8 mouse cellular contexts compared by ENCODE assay signal in the genomic region with DNA sequence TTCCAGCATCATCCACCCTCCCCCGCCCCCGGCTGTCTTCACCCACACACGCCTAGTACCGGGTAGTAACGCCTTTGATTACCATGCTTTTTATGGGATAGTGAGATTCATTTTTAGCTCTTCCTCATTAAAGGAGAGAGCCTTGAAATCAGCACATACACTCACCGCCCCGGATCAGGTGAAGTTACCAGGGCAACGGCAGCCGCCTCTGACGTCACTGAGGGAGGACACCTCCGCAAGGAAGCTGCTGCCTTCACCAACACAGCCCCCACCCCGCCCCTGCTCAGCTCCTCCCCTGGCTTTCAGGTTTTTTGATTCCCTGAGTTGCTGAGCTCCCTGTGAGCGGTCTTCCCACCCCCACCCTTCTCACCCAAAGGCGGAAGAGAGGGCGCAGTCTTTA.
A peak's percentile ranks its signal among the peaks of the same experiment; 100 is the strongest.
DNase-seq lines count a peak whose midpoint lies in the region; ATAC-seq and TF ChIP-seq lines count a peak whose summit lies in the region.

No protein-coding gene starts in this region.

- H3K36me3 ChIP-seq in heart, embryonic 12.5 days: no peaks in the 10 kb centered on the region
- no peaks in the 10 kb centered on the region for H3K36me3 ChIP-seq in forebrain, embryonic 10.5 days (replicated peaks)
- no peaks in the 10 kb centered on the region for H3K36me3 ChIP-seq in intestine, embryonic 15.5 days
- H3K36me3 ChIP-seq in limb, embryonic 14.5 days (ENCODE audit: control insufficient read depth, insufficient read depth, low read length): no peaks in the 10 kb centered on the region
- H3K36me3 ChIP-seq in neural tube, embryonic 15.5 days: no peaks in the 10 kb centered on the region

- 0 out of 2 replicates have a peak, but pooled peaks cover 2% of the 10 kb centered on the region for H3K9me3 ChIP-seq in heart, embryonic 12.5 days (replicated peaks)
- no peaks in the 10 kb centered on the region for H3K9me3 ChIP-seq in forebrain, embryonic 10.5 days
- H3K9me3 ChIP-seq in intestine, embryonic 15.5 days: no peaks in the 10 kb centered on the region
- H3K9me3 ChIP-seq in limb, embryonic 14.5 days (ENCODE audit: control insufficient read depth, low read length): no peaks in the 10 kb centered on the region
- no peaks in the 10 kb centered on the region for H3K9me3 ChIP-seq in neural tube, embryonic 15.5 days (replicated peaks)

- no peak for TF ChIP-seq POLR2A in limb, embryonic 14.5 days (IDR thresholded peaks at IDR 0.05; ENCODE audit: borderline replicate concordance, extremely low read depth, insufficient read depth, insufficient read length)

- H3K4me3 ChIP-seq in heart, embryonic 12.5 days: peak overlapping the region; percentile 11
- H3K4me3 ChIP-seq in forebrain, embryonic 10.5 days: peak overlapping the region; percentile 46
- H3K4me3 ChIP-seq in intestine, embryonic 15.5 days (replicated peaks): peak overlapping the region; percentile 18
- 0 out of 2 replicates have a peak overlapping the region, but pooled peaks have one; percentile 3 for H3K4me3 ChIP-seq in limb, embryonic 14.5 days (replicated peaks; ENCODE audit: low read length)
- H3K4me3 ChIP-seq in neural tube, embryonic 15.5 days (replicated peaks): peak overlapping the region; percentile 31

- no peaks in the 10 kb centered on the region for H3K27me3 ChIP-seq in heart, embryonic 12.5 days (replicated peaks)
- H3K27me3 ChIP-seq in forebrain, embryonic 10.5 days (ENCODE audit: poor library complexity, severe bottlenecking): no peaks in the 10 kb centered on the region
- no peaks in the 10 kb centered on the region for H3K27me3 ChIP-seq in intestine, embryonic 15.5 days (replicated peaks)
- H3K27me3 ChIP-seq in limb, embryonic 14.5 days (ENCODE audit: control insufficient read depth, insufficient read depth, low read length): no peaks in the 10 kb centered on the region
- no peaks in the 10 kb centered on the region for H3K27me3 ChIP-seq in neural tube, embryonic 15.5 days (replicated peaks)

- H3K9ac ChIP-seq in heart, embryonic 12.5 days: no peak overlapping the region
- no peak overlapping the region for H3K9ac ChIP-seq in intestine, embryonic 15.5 days
- H3K9ac ChIP-seq in limb, embryonic 14.5 days (ENCODE audit: low read depth, low read length, severe bottlenecking): no peak overlapping the region
- peak overlapping the region; percentile 34 for H3K9ac ChIP-seq in neural tube, embryonic 15.5 days (replicated peaks)

- H3K4me2 ChIP-seq in heart, embryonic 12.5 days: peak overlapping the region; percentile 58
- peak overlapping the region; percentile 59 for H3K4me2 ChIP-seq in intestine, embryonic 15.5 days (replicated peaks)
- H3K4me2 ChIP-seq in limb, embryonic 14.5 days (replicated peaks; ENCODE audit: low read depth, low read length, severe bottlenecking): peak overlapping the region; percentile 29
- peak overlapping the region; percentile 57 for H3K4me2 ChIP-seq in neural tube, embryonic 15.5 days

- no peak for DNase-seq in heart, postnatal 36 days
- peak; percentile 21 to 25 for DNase-seq in adrenal gland, postnatal 36 days
- DNase-seq in forebrain, embryonic 10.5 days (ENCODE audit: extremely low spot score, low spot score): peak; percentile 36
- no peak for DNase-seq in limb, embryonic 14.5 days (ENCODE audit: low spot score)
- peak; percentile 75 for DNase-seq in thymus, postnatal 4 days

- H3K27ac ChIP-seq in heart, embryonic 12.5 days (ENCODE audit: poor library complexity, severe bottlenecking): peak overlapping the region; percentile 14; the same call in 1 of the 2 replicates
- H3K27ac ChIP-seq in forebrain, embryonic 10.5 days: peak overlapping the region; percentile 72; the same call in 1 of the 2 replicates
- no peak overlapping the region for H3K27ac ChIP-seq in intestine, embryonic 15.5 days
- H3K27ac ChIP-seq in limb, embryonic 14.5 days (replicated peaks; ENCODE audit: low read depth, low read length): no peak overlapping the region
- H3K27ac ChIP-seq in neural tube, embryonic 15.5 days (replicated peaks): peak overlapping the region; percentile 73

- WGBS in heart, embryonic 12.5 days: 9% methylated on average over 15 of the region's 15 CpGs
- 8% methylated on average over 15 of the region's 15 CpGs for WGBS in forebrain, embryonic 10.5 days
- 8% methylated on average over 15 of the region's 15 CpGs for WGBS in intestine, embryonic 15.5 days
- 11% methylated on average over 15 of the region's 15 CpGs for WGBS in limb, embryonic 14.5 days
- 9% methylated on average over 15 of the region's 15 CpGs for WGBS in neural tube, embryonic 15.5 days

- peak; percentile 80 for ATAC-seq in heart, embryonic 12.5 days (ENCODE audit: insufficient number of reproducible peaks, low FRiP score)
- ATAC-seq in intestine, embryonic 15.5 days: peak; percentile 85
- ATAC-seq in limb, embryonic 14.5 days (ENCODE audit: low FRiP score, low read depth): 0 out of 2 replicates have a peak, but pooled peaks have one; percentile 37
- ATAC-seq in neural tube, embryonic 15.5 days (ENCODE audit: low FRiP score): peak; percentile 93

- H3K4me1 ChIP-seq in heart, embryonic 12.5 days (replicated peaks): peaks cover 39% of the 10 kb centered on the region
- peaks cover 29% of the 10 kb centered on the region for H3K4me1 ChIP-seq in forebrain, embryonic 10.5 days
- peaks cover 3% of the 10 kb centered on the region; the same call in 1 of the 2 replicates for H3K4me1 ChIP-seq in intestine, embryonic 15.5 days (replicated peaks)
- H3K4me1 ChIP-seq in limb, embryonic 14.5 days (ENCODE audit: control insufficient read depth, insufficient read depth, low read length): no peaks in the 10 kb centered on the region
- H3K4me1 ChIP-seq in neural tube, embryonic 15.5 days: peaks cover 18% of the 10 kb centered on the region

- intact Hi-C loops in heart, postnatal 36 days (cut with DNase I): no loop called here

Comparison
In these comparisons a context has a peak if more than half of its experiments do, and no peak if none do; other contexts are left out.
1. ATAC-seq: peak in every context shown above with its lines; median percentile 93 in neural tube, embryonic 15.5 days; 85 in intestine, embryonic 15.5 days; 80 in heart, embryonic 12.5 days; 37 in limb, embryonic 14.5 days.
2. H3K27ac ChIP-seq: peak in heart, embryonic 12.5 days (single experiment), forebrain, embryonic 10.5 days (single experiment) and neural tube, embryonic 15.5 days (single experiment); none in intestine, embryonic 15.5 days (single experiment) and limb, embryonic 14.5 days (single experiment).
3. DNase-seq: peak in adrenal gland, postnatal 36 days (2 of 2), forebrain, embryonic 10.5 days (single experiment) and thymus, postnatal 4 days (single experiment); none in heart, postnatal 36 days (0 of 2) and limb, embryonic 14.5 days (single experiment).
4. Peak in every context shown above with its lines, with median percentiles within 50 percentile points of each other: H3K4me2 ChIP-seq and H3K4me3 ChIP-seq.